Mouse (Mus musculus) lung, postnatal 25 days (tissue): ENCODE data around the gene Dhx35.

Source experiments
- DNase-seq: peaks from one replicate; pipeline ENCODE4 v3.0.0; 2022; ENCODE audit warnings: low spot score

The Dhx35 gene

DNA sequence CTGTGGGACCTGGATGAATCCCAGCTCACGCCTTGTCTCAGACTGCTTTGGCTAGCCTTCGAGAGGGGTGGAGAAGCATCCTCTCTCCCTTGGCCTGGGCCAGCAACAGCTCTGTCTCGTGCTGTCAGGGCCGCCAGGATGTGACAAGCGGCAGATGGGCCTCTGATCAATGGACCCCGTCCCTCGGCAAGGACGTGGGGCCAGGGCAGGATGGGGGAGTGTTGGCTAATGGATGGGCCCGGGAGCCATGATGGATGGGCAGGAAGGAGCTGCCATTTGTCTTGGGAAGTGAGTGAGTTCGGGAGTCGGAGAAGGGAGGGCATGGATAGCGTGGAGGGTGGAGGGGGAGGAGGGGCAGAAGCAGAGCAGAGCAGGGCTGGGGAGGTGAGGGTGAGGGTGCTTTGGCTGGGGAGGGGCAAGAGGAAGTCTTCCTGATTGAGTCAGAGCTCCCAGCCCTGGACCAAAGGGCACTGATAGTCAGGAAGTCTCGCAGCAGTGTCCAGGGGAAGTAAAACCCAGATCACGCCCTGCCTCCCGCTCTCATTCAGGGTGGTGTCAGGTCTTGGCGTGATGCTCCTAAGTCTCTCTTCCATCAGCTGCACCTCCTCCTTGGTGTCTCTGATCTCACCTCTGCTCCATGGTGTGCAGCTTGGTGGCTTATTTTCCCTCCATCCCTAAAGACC is 98.7 kb downstream of the Dhx35 start:
- DNase-seq, result no peak

- DNase-seq, result no peak
Measured at GRCm38 (mm10) chr2:158898469-158899196, 104.0 kb downstream of the Dhx35 start.
